Mouse (Mus musculus) ES-Bruce4 (cell line): ENCODE measurements at regions not wholly inside any gene's neighbourhood (a gene's known extent, or its start where the extent isn't known, plus 50 kb on each side); places are given as distances from the start of the nearest gene placed in this dataset.

Experiments
- CTCF ChIP-seq: IDR thresholded peaks from one replicate; pipeline ENCODE4 v1.8.1; 2011; ENCODE audit warnings: low read depth, low read length
- EP300 ChIP-seq: IDR thresholded peaks from 2 replicates; pipeline ENCODE4 v1.6.1; 2011; ENCODE audit warnings: low read depth, low read length; ENCODE audit not compliant: insufficient read depth
- POLR2A ChIP-seq: IDR thresholded peaks from one replicate; pipeline ENCODE4 v1.8.1; 2011; ENCODE audit warnings: low read length; ENCODE audit not compliant: insufficient read depth

DNA sequence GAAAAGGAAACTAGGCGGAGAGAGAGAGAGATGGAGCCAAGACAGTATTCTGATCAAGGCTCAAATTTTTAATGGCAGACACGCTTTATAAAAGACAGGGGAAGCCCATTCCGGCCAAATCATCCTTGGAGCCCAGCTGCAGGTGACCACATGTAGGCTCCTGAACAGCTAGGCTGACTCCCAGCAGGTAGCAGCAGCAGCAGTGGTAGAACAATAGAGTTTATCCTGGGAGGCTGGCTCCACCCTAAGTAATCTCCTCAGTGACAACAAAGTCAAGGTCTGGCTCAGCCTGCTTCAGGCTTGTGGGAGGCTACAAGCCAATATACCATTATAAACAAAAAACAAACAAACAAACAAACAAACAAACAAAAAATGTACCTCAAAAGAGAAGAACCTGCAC, 151.0 kb upstream of the Akr1e1 start:
- TF ChIP-seq CTCF (no peak), EP300 (peak; percentile 64), POLR2A (no peak)
